Mouse (Mus musculus): ENCODE results near the gene Gmfg. TPM values are rescaled to one million over a fixed set of nuclear protein-coding genes. Genes with fewer than 3 reads are reported as not detected.

The Gmfg gene
- polyA plus RNA-seq, 1 experiment from 2014 or later, result 8.7 TPM

GRCm38 (mm10) chr7:28432252-28432651 lies 5.0 kb upstream of the Gmfg start:
- no peak overlapping the region for H3K4me2 ChIP-seq (replicated peaks; ENCODE audit: low read depth, low read length)
- no peaks in the 10 kb centered on the region for H3K27me3 ChIP-seq (ENCODE audit: control insufficient read depth, insufficient read depth, low read length)
- 87% methylated on average over 2 of the region's 2 CpGs for WGBS
- DNase-seq (ENCODE audit: low spot score), result no peak
- no peak overlapping the region for H3K4me3 ChIP-seq (ENCODE audit: low read depth, low read length)
- no peaks in the 10 kb centered on the region for H3K9me3 ChIP-seq (ENCODE audit: control insufficient read depth, low read length)
- no peaks in the 10 kb centered on the region for H3K36me3 ChIP-seq (ENCODE audit: control insufficient read depth, insufficient read depth, low read length)
- H3K27ac ChIP-seq (ENCODE audit: low read depth, low read length), result no peak overlapping the region
- ATAC-seq (ENCODE audit: low FRiP score), result no peak
- H3K4me1 ChIP-seq (replicated peaks; ENCODE audit: control insufficient read depth, insufficient read depth, low read length), result peaks cover 5% of the 10 kb centered on the region; the same call in 1 of the 2 replicates
- H3K9ac ChIP-seq (ENCODE audit: low read depth, low read length), result no peak overlapping the region

GRCm38 (mm10) chr7:28435660-28436259 lies 1.5 kb upstream of the Gmfg start:
- ATAC-seq (ENCODE audit: low FRiP score) (peak; percentile 55), DNase-seq (ENCODE audit: low spot score) (peak; percentile 61)
- under 1% methylated on average over 25 of the region's 70 CpGs for WGBS
- Histone ChIP-seq H3K27me3 (ENCODE audit: control insufficient read depth, insufficient read depth, low read length) (no peaks in the 10 kb centered on the region), H3K27ac (ENCODE audit: low read depth, low read length) (peak overlapping the region; percentile 18; the same call in 1 of the 2 replicates), H3K9ac (ENCODE audit: low read depth, low read length) (peak overlapping the region; percentile 83), H3K36me3 (ENCODE audit: control insufficient read depth, insufficient read depth, low read length) (no peaks in the 10 kb centered on the region), H3K4me3 (ENCODE audit: low read depth, low read length) (peak overlapping the region; percentile 72), H3K9me3 (ENCODE audit: control insufficient read depth, low read length) (no peaks in the 10 kb centered on the region), H3K4me1 (replicated peaks; ENCODE audit: control insufficient read depth, insufficient read depth, low read length) (peaks cover 5% of the 10 kb centered on the region; the same call in 1 of the 2 replicates), H3K4me2 (replicated peaks; ENCODE audit: low read depth, low read length) (peak overlapping the region; percentile 55)

- ATAC-seq (ENCODE audit: low FRiP score) (peak; percentile 99), DNase-seq (ENCODE audit: low spot score) (peak; percentile 99)
- Histone ChIP-seq H3K4me1 (replicated peaks; ENCODE audit: control insufficient read depth, insufficient read depth, low read length) (peaks cover 5% of the 10 kb centered on the region; the same call in 1 of the 2 replicates), H3K9ac (ENCODE audit: low read depth, low read length) (peak overlapping the region; percentile 83), H3K36me3 (ENCODE audit: control insufficient read depth, insufficient read depth, low read length) (no peaks in the 10 kb centered on the region), H3K27me3 (ENCODE audit: control insufficient read depth, insufficient read depth, low read length) (no peaks in the 10 kb centered on the region), H3K27ac (ENCODE audit: low read depth, low read length) (peak overlapping the region; percentile 53; the same call in 1 of the 2 replicates), H3K4me3 (ENCODE audit: low read depth, low read length) (peak overlapping the region; percentile 72), H3K9me3 (ENCODE audit: control insufficient read depth, low read length) (no peaks in the 10 kb centered on the region), H3K4me2 (replicated peaks; ENCODE audit: low read depth, low read length) (peak overlapping the region; percentile 60)
- WGBS, result under 1% methylated on average over 43 of the region's 64 CpGs
Measured at GRCm38 (mm10) chr7:28436271-28436904, 859 bp upstream of the Gmfg start.

GRCm38 (mm10) chr7:28437964-28438363 lies 717 bp downstream of the Gmfg start:
- DNase-seq (ENCODE audit: low spot score), result no peak
- ATAC-seq (ENCODE audit: low FRiP score), result no peak
- H3K27me3 ChIP-seq (ENCODE audit: control insufficient read depth, insufficient read depth, low read length), result no peaks in the 10 kb centered on the region
- H3K36me3 ChIP-seq (ENCODE audit: control insufficient read depth, insufficient read depth, low read length), result no peaks in the 10 kb centered on the region
- no peak overlapping the region for H3K4me3 ChIP-seq (ENCODE audit: low read depth, low read length)
- H3K9me3 ChIP-seq (ENCODE audit: control insufficient read depth, low read length), result no peaks in the 10 kb centered on the region
- no peak overlapping the region for H3K27ac ChIP-seq (ENCODE audit: low read depth, low read length)
- H3K4me1 ChIP-seq (replicated peaks; ENCODE audit: control insufficient read depth, insufficient read depth, low read length), result peaks cover 5% of the 10 kb centered on the region; the same call in 1 of the 2 replicates
- no peak overlapping the region for H3K4me2 ChIP-seq (replicated peaks; ENCODE audit: low read depth, low read length)
- H3K9ac ChIP-seq (ENCODE audit: low read depth, low read length), result no peak overlapping the region

GRCm38 (mm10) chr7:28438771-28439170 lies 1.5 kb downstream of the Gmfg start:
- no peak overlapping the region for H3K9ac ChIP-seq (ENCODE audit: low read depth, low read length)
- H3K9me3 ChIP-seq (ENCODE audit: control insufficient read depth, low read length), result no peaks in the 10 kb centered on the region
- 82% methylated on average over 2 of the region's 2 CpGs for WGBS
- peaks cover 5% of the 10 kb centered on the region; the same call in 1 of the 2 replicates for H3K4me1 ChIP-seq (replicated peaks; ENCODE audit: control insufficient read depth, insufficient read depth, low read length)
- DNase-seq (ENCODE audit: low spot score), result no peak
- no peaks in the 10 kb centered on the region for H3K36me3 ChIP-seq (ENCODE audit: control insufficient read depth, insufficient read depth, low read length)
- no peaks in the 10 kb centered on the region for H3K27me3 ChIP-seq (ENCODE audit: control insufficient read depth, insufficient read depth, low read length)
- ATAC-seq (ENCODE audit: low FRiP score), result no peak
- H3K27ac ChIP-seq (ENCODE audit: low read depth, low read length), result no peak overlapping the region
- H3K4me3 ChIP-seq (ENCODE audit: low read depth, low read length), result no peak overlapping the region
- H3K4me2 ChIP-seq (replicated peaks; ENCODE audit: low read depth, low read length), result no peak overlapping the region

GRCm38 (mm10) chr7:28440739-28441138 lies 3.5 kb downstream of the Gmfg start:
- Histone ChIP-seq H3K4me3 (ENCODE audit: low read depth, low read length) (no peak overlapping the region), H3K4me2 (replicated peaks; ENCODE audit: low read depth, low read length) (no peak overlapping the region), H3K4me1 (replicated peaks; ENCODE audit: control insufficient read depth, insufficient read depth, low read length) (0 out of 2 replicates have a peak, but pooled peaks cover 2% of the 10 kb centered on the region), H3K9me3 (ENCODE audit: control insufficient read depth, low read length) (no peaks in the 10 kb centered on the region), H3K27ac (ENCODE audit: low read depth, low read length) (no peak overlapping the region), H3K27me3 (ENCODE audit: control insufficient read depth, insufficient read depth, low read length) (0 out of 2 replicates have a peak, but pooled peaks cover under 1% of the 10 kb centered on the region), H3K36me3 (ENCODE audit: control insufficient read depth, insufficient read depth, low read length) (no peaks in the 10 kb centered on the region), H3K9ac (ENCODE audit: low read depth, low read length) (no peak overlapping the region)
- no peak for DNase-seq (ENCODE audit: low spot score)
- WGBS, result 69% methylated on average over 2 of the region's 2 CpGs
- ATAC-seq (ENCODE audit: low FRiP score), result no peak

GRCm38 (mm10) chr7:28441776-28442485 lies 4.7 kb downstream of the Gmfg start:
- no peak overlapping the region for H3K4me3 ChIP-seq (ENCODE audit: low read depth, low read length)
- 0 out of 2 replicates have a peak, but pooled peaks cover 2% of the 10 kb centered on the region for H3K27me3 ChIP-seq (ENCODE audit: control insufficient read depth, insufficient read depth, low read length)
- no peaks in the 10 kb centered on the region for H3K9me3 ChIP-seq (ENCODE audit: control insufficient read depth, low read length)
- no peaks in the 10 kb centered on the region for H3K36me3 ChIP-seq (ENCODE audit: control insufficient read depth, insufficient read depth, low read length)
- no peak for ATAC-seq (ENCODE audit: low FRiP score)
- 0 out of 2 replicates have a peak, but pooled peaks cover 2% of the 10 kb centered on the region for H3K4me1 ChIP-seq (replicated peaks; ENCODE audit: control insufficient read depth, insufficient read depth, low read length)
- H3K9ac ChIP-seq (ENCODE audit: low read depth, low read length), result no peak overlapping the region
- no peak overlapping the region for H3K4me2 ChIP-seq (replicated peaks; ENCODE audit: low read depth, low read length)
- H3K27ac ChIP-seq (ENCODE audit: low read depth, low read length), result no peak overlapping the region
- WGBS, result 88% methylated on average over 13 of the region's 14 CpGs
- no peak for DNase-seq (ENCODE audit: low spot score)

GRCm38 (mm10) chr7:28442688-28443087 lies 5.4 kb downstream of the Gmfg start:
- 65% methylated on average over 4 of the region's 4 CpGs for WGBS
- H3K4me3 ChIP-seq (ENCODE audit: low read depth, low read length), result no peak overlapping the region
- ATAC-seq (ENCODE audit: low FRiP score) (no peak), DNase-seq (ENCODE audit: low spot score) (no peak)
- H3K27ac ChIP-seq (ENCODE audit: low read depth, low read length), result no peak overlapping the region
- 0 out of 2 replicates have a peak, but pooled peaks cover 2% of the 10 kb centered on the region for H3K27me3 ChIP-seq (ENCODE audit: control insufficient read depth, insufficient read depth, low read length)
- H3K9ac ChIP-seq (ENCODE audit: low read depth, low read length), result no peak overlapping the region
- no peak overlapping the region for H3K4me2 ChIP-seq (replicated peaks; ENCODE audit: low read depth, low read length)
- H3K9me3 ChIP-seq (ENCODE audit: control insufficient read depth, low read length), result no peaks in the 10 kb centered on the region
- no peaks in the 10 kb centered on the region for H3K4me1 ChIP-seq (replicated peaks; ENCODE audit: control insufficient read depth, insufficient read depth, low read length)
- H3K36me3 ChIP-seq (ENCODE audit: control insufficient read depth, insufficient read depth, low read length), result no peaks in the 10 kb centered on the region

Data from hindbrain, embryonic 11.5 days (tissue).